Mouse (Mus musculus) liver, adult 2 months (tissue): ENCODE results near the gene Nap1l5.

Experiments
- CTCF ChIP-seq: fragments of 200-500 bp; IDR thresholded peaks from 2 replicates; pipeline ENCODE4 v1.5.1; 2011; ENCODE audit warnings: low read depth, low read length, control low read depth
- POLR2A ChIP-seq: fragments of 200-500 bp; IDR thresholded peaks from 2 replicates; pipeline ENCODE4 v1.6.1; 2011; ENCODE audit warnings: low read length, control low read depth; ENCODE audit not compliant: insufficient read depth; ENCODE audit errors: extremely low read depth

DNA sequence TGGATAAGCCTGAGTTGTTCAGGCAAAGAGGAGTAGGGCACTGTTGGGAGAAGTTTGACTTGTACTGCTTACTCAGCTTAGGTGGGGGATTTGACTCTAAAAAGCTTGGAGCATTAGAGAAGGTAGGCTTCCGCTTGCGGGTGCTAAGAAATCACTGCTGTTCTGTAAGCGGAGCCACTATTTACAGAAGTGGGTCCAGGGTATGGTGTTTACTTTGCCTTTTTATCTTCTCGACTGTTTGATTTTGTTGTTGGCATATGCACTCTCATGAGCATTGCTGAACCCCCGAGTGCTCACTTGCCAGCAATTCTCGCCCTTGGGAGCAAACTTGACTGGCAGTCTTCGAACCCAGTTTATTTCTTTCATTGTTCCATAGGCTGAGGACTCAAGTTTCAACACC is 6.3 kb downstream of the Nap1l5 start:
- TF ChIP-seq CTCF = no peak
- no peak for TF ChIP-seq POLR2A
